Mouse (Mus musculus) mouse trophoblast stem cell (cell line): ENCODE measurements around the gene Plxna2.

Experiments
- in situ Hi-C, 2 experiments: fragments of 300-500 bp; cut with MseI, MboI; formaldehyde crosslinking; loops; 2 replicates in 1 of 2; 3 replicates in 1 of 2; pipeline ENCODE4 v1.15.1; 2025

Plxna2 gene

DNA sequence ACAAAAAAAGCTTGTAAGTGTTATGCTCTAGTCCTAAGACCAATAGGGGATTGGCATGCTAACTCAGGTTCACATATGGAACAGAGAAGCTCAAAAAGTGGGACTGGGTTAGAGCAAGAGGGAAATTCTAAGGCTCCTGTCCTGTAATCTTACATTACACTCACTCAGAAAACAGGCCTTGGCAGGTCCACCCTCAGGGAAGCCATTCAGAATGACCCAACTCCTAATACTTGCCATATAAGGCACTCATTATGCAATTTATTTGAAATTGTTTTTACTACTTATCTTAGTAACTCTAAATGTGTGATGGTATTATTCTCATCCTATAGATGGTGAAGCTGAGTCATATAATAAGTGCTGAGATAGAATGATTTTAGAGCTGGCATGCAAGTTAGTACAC is 146.9 kb downstream of the Plxna2 start:
- in situ Hi-C loops = no loop called here

DNA sequence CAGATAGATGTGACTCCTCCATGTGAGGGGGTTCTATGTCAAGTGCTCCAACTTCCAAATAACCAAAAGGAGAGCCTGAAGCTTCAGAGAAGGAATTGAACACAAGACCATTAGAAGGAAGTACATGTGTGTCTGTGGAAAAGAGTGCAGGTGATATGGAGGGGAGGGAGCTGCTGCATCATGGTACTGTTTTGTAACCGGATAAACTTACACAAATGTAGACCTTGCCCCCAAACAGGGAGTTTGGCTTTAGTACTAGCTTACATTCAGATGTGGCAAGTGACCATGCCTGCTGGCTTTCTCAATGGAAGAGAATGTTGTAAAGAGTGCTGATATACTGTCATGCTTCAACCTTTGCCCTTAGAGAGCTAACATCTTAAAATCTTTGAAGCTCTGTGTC is 150.8 kb downstream of the Plxna2 start:
- in situ Hi-C loops = no loop called here

DNA sequence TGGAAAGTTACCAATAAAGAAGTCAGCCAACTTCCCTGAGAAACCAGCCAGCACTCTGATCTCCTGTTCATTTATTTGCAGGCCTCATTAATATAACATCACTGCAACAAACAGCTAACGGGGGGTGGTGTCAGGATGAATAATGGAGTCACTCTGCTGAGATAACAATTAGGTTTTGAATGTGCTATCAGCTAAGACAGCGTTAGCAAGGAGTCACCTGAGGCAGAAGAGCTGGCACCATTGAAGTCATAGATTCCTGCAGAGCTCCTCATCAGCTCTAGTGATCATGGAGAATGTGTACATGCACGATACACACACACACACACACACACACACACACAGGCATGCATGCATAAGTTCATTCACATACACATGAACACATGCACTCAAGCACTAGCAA is 154.0 kb downstream of the Plxna2 start:
- in situ Hi-C loops = no loop called here

DNA sequence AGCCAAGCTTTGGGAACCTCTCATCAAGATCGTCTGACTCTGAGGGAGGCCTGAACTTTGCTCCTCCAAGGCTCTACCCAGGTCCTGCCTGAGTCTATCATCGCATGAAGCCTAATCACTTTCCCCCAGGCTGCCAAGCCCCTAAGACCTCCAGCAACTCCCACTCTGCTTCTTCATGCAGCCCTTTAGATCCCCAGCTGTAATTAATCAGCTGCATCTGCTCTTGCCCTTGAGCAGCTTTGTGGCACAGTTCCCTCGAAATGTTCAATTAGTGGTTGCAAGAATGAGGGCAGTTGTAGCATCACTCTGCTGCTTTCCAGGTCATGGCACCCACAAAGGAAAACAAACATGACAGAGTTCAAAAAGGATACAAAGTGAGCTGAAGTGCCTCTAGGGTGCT is 155.9 kb downstream of the Plxna2 start:
- in situ Hi-C loops = no loop called here

DNA sequence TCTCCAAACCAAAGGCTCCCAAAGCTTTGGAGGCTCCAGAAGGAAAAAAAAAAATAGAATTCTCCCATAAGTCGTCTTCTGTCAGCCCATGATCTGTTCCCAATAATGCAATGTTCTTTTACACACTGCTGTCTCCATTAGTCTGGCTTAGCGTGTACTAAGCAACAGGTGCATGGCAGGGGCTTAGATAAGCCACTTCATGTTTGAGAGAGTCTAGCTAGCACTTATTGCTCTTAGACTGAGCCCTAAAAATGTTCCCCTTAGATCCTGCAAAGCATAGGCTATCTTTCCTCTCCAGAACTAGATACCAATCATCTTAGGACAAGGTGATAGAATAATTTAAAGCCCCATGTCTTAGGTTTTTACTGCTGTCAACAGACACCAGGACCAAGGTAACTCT is 156.3 kb downstream of the Plxna2 start:
- in situ Hi-C loops = no loop called here

DNA sequence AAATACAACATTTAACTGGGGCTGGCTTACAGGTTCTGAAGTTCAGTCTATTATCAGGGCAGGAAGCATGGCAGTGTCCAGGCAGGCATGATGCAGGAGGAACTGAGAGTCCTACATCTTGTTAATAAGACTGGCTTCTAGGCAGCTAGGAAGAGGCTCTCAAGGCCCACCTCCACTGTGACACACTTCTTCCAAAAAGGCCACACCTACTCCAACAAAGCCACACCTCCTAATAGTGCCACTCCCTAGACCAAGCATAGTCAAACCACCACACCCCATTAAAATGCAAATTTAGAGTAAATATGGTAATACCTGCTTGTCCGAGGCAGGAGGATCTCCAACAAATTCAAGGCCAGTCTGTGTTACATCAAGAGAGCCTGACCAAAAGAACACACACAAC is 156.7 kb downstream of the Plxna2 start:
- in situ Hi-C loops = no loop called here

DNA sequence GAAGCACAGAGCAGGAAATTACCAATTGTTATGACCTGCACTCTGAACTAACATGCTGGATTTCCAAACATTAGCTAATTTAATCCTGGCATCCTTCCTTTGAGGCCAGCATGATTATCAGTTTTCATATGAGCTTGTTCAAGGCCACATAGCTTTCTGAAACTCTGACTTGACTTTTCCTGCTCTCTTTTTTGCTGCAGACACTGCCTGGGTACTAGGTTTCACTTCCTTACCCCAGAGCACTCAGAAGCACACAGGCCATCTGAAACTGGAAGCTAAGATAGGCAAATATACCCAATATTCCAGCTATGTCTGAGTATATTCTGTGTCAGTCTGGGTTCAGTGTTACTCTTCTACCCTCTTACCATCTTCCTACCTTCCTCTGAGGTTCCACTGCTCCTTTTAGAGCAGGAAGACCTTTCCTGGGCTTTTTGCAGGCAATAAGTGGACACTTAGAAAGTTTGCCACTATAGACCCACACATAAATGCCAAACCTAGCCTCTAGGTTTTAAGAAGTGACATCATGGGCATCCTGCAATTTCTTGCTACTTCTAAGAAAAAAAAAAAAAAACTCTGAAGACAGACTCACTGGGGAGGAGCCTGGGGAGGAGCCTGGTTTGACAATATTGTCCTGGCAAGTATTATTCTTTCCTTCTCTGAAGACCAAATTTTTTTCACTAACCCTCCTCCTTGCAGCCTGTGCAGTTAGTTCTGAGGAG is 157.8 kb downstream of the Plxna2 start:
- in situ Hi-C loops = no loop called here

DNA sequence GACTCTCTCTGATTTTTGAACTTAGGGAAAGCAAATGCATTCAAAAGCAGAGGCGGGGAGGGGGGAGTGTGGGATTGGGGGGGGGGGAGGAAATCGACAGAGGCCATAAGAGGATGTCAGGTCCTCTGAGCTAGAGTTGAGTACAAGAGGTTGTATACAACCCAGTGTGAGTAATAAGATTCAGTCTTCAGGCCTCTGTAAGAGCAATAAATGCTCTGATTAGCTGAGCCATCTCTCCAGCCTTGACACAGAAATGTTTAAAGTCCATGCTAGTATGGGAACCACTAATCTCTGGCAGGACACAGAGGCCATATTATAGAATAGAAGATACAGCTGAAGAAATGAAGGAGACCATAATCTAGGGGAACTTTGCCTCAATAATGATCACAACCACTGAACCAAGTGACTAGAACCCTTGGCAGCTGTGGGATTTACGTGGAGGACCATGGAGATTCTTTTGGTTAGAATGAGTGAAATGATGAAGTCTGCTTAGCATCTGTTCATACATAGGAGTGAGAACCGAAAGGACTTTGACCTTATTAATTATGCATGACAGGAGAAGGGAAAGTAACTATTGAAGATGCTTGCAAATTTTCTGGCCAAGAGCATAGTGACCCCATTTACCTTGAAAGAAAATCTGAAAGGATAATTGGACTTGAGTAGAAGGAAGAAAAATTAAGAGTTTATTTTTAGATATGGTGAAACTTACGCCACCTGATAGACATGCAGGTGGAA is 158.7 kb downstream of the Plxna2 start:
- in situ Hi-C loops = no loop called here

DNA sequence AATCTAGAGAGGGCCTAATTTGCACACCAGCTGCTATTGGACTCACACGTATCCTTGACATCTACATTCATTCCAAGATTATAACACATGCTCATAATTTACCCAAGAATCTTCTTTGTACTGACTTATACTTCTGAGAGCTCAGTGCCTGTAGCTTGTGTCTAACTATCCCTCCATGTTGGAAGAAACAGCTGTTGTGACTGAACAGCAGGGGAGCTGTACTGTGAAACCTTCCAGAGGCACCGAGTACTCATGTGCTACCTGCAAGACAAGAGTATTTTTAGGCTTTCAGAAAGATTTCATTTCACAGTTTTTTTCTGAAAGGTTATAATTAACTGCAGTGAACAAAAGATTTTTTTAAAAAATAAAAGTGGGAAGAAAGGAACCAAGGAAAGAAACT is 159.6 kb downstream of the Plxna2 start:
- in situ Hi-C loops = no loop called here

DNA sequence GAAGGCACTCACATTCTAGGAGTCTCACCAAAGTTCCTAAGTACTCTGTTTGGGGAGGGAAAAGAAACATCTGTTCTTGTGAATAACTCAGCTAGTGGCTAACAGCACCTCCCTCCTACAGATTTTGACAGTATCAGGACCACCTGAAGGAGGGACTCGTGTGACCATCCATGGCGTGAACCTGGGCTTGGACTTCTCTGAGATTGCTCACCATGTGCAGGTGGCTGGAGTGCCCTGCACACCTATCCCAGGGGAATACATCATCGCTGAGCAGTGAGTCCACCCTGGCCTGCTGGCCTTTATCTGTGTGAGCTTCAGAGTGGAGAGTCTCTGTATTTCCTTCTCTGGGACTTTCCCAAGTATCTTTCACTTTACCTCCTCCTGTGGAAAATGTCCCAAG is 162.4 kb downstream of the Plxna2 start:
- in situ Hi-C loops = no loop called here

DNA sequence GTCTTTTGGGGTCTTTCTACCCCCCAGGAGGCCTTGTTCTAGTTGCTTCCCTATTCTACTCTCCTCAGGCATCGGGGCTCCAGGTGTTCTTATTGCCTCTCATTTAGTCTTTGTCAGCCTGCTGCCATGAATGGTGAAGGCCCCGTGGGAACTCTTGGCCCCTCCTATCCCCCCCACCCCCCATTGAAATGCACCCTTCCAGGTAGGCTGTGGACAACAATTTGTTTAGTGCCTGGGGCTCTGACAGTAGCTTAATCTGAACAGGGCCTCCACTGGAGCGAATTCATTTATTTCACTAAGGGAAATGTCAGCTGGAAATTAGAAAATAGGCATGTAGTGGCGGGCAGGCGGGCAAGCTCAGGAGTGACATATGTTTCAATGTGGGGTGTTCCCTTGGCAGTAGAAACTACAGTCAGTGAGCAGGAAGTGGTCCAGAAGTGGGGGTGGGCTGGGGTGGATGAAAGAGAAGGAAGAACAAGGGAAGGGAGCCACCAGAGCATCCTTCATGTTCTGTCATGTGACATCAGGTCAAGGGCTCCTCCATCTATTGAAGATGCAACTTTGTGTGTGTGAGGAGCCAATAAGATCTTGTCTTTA is 162.9 kb downstream of the Plxna2 start:
- in situ Hi-C loops = no loop called here

DNA sequence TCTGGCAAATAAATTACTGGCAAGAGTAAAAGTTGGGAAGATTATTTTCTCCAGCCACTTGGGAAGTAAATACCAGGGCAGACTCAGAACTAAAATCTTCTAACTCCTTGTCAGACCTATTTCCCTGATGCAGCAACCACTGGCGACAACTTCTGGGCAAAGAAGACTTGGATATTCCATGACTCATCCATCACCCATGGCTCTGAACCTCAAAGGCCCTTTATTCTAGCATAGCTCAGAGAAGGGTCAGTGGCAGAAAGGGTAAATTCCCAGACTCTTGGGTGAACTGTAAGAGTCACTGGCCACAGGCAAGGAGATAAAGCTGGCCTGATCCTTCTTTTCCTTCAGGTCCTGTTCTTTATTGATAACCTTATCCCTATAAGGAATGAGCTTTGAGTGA is 163.5 kb downstream of the Plxna2 start:
- in situ Hi-C loops = no loop called here

DNA sequence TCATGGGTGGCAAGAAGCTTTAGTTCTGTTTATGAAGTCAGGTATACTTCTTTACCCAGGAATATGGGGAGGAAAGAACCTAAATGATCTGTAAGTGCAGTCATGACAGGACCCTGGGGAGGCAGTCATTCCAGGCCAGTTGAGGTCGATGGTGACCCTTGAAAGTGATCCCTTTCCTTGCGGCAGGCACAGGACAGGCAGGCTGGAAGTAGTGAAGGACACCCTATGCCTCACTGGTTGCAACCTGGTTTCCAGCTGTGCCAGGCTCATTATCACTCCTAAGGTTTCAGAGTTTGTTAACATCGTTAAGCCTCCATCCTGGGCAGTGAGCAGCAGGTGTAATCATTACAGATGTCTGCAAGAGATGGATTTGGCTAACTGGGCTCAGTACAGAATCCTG is 164.3 kb downstream of the Plxna2 start:
- in situ Hi-C loops = no loop called here

DNA sequence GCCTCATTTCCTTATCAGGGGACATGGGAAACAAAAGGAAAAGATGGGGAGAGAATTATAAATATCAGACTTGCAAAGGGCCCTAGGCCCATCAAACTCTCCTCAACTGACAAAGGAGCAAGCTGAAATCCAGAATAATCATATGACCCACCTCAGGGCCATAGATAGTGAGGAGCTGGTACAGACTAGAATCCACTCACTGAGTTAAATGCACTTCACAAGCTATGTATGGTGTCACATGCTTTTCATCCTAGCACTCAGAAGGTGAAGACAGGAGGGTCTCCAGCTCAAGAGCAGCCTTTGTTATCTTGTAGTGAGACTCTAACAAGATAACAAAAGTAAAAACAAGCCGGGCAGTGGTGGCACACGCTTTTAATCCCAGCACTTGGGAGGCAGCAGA is 169.6 kb downstream of the Plxna2 start:
- in situ Hi-C loops = no loop called here

DNA sequence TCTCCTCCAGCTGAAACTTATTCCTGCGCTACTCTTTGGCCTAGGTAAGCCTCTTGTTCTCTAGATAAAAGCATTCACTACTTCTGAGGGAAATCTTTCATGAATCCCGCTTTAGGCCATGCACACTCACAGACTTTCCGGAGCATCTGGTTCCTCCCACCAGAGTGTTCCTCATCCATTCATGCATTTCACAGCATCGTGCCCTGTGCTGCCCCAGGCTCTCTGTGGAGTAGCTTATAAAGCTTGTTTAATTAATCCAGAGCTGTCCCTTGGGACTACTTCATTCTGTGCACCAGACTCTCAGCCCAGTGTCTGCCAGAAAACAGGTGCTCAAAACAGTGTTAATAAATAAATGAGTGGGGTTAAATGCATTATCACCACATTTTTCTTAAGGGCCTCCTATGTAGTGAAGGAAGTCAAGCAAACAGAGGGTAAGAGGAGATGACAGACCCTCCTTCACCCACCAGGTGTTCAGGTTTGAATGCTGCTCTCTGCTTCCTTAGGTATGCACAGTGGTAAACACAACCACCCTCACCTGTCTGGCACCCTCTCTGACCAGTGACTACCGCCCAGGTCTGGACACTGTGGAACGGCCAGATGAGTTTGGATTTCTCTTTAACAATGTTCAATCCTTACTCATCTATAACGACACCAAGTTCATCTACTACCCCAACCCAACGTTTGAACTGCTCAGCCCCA is 175.4 kb downstream of the Plxna2 start:
- in situ Hi-C loops = no loop called here

DNA sequence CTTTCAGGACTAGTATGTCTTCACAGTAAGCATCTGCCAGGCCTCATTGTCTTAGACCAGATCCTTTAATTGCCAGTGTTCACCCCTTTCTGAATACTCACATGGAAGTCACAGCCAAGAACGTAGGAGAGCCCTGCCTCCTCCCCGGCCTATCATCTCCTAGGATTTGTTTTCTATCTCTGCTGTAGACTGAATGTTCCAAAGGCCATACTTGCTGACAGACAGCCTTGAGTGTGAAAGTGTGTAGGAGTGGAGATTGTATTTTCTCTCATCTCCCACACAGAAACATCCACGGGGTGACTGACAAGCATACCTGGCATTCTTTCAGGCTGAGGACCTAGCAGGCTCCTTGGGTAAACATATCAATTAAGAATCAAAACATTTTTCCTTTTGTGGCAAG is 177.3 kb downstream of the Plxna2 start:
- in situ Hi-C loops = no loop called here

DNA sequence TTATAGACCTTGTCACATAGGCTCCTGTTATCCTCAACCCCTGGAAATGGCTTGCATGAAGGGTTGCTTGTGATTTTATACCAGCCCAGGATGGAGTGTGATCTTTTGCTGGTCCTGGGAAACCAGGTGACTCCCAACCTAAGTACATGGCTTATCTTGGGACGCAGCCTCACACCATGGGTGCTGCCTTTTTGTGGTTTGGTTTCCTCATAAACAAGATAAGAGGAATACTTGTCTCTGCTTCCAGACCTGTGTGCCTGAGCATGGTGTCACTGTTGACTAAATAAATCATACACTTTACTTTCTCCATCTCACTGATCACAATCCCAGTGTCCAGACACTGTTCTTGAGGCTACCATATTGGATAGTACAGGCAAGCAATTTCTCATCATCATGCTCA is 179.8 kb downstream of the Plxna2 start:
- in situ Hi-C loops = no loop called here

DNA sequence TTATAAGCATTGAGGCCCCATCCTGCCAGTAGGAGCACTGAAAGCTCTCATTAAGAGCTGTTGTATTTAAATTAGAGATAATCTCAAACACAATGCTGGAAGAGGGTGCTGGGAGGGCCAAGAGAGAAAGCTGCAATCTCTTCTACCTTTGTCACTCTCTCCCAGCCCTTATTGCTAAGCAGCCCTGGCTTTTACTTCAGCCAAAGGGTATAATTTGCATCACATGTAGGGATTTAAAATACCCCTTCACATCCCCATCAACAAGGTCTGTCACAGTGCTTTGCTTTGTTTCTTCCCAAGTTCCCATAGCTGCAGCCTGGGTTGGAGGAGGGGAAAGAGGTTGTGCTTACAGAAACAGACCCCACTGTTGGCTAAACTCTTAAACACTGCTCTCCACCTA is 180.5 kb downstream of the Plxna2 start:
- in situ Hi-C loops = no loop called here

DNA sequence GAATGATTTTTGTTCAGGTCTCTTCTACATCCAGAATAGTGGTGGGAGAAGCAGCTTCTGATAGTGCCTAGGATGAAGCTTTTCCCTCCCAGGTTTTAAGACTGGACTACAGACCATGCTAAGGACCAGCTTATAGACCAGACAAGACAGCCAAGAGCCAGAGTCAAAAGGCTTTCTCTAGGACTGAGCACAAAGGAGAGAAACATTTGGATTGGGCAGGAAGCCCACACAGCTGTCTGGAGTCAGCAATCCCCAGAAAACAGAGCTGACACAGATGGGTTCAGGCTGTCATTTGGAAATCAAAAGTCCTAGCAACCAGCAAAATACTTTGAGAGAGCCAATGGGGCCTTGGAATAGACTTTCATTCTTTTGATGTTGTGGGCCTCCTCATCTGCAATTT is 190.2 kb downstream of the Plxna2 start:
- in situ Hi-C loops = loop anchor here in 1 of 2 experiments (25.0 kb wide), 1 partner anchor 196 kb away; the partner anchor contains the start of gene Plxna2

DNA sequence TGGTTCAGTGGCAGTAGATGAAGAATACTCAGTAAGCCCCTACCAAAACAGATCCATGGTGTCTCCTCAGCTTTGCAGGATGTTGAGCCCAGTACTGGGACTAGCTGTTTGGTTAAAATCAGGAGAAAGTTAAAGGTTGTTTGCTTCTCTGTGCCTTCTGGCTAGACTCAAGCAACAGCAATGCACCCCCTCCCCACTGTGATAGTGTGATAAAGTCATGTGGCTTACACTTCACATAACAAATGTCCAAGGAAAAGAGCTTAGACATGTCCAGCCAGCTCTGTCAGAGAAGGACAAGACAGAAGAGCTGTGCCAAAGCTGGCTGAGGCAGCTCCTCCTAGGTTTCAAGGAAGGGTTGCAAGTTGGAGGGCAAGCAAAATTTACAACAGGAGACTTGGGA is 190.7 kb downstream of the Plxna2 start:
- in situ Hi-C loops = loop anchor here in 1 of 2 experiments (25.0 kb wide), 1 partner anchor 196 kb away; the partner anchor contains the start of gene Plxna2

DNA sequence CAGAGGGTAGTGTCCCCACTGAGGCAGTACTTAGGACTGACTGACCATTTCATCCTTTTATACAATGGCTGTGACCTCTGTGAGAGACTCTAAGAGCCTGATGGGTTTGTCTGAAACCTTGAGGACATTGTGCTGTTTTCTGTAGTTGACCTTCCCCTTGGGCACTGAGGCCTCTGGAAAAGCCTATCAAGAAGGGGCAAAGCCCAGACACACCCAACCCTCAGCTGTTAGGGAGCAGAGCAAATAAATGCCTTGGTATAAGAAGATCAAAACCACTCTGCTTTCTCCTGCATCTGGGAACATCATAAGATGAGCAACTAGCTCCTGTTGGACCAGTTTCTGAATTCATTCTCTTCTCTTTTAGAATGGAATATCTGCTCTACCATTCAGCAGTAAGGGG is 191.6 kb downstream of the Plxna2 start:
- in situ Hi-C loops = loop anchor here in 1 of 2 experiments (25.0 kb wide), 1 partner anchor 197 kb away; the partner anchor contains the start of gene Plxna2

DNA sequence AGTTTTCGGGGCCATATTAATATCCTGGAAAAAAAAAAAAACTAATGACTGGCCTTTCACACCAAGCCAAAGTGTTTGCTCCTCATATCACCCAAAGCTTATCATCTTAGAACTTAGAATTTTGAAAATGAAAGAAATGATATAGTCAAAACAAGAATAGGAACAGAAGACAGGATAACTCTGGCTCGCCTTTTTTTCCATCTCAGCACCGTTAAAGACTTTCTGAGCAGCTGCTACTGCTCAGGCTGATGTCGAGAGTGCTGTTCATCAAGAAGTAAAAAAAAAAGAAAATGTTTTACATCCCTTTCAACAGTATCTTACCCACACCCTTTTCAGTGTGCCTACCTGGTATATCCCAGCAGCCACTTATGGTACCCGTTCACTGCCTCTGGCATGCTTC is 196.2 kb downstream of the Plxna2 start:
- in situ Hi-C loops = loop anchor here in 1 of 2 experiments (25.0 kb wide), 1 partner anchor 202 kb away; the partner anchor contains the start of gene Plxna2
